Mouse (Mus musculus): Measurements from ENCODE around the gene Incenp. TPM values are rescaled to one million over a fixed set of nuclear protein-coding genes. Genes with fewer than 3 reads are reported as not detected.

Incenp gene
- total and polyA plus RNA-seq, 3 experiments = 91.0 to 216 TPM; not detected in 1

DNA sequence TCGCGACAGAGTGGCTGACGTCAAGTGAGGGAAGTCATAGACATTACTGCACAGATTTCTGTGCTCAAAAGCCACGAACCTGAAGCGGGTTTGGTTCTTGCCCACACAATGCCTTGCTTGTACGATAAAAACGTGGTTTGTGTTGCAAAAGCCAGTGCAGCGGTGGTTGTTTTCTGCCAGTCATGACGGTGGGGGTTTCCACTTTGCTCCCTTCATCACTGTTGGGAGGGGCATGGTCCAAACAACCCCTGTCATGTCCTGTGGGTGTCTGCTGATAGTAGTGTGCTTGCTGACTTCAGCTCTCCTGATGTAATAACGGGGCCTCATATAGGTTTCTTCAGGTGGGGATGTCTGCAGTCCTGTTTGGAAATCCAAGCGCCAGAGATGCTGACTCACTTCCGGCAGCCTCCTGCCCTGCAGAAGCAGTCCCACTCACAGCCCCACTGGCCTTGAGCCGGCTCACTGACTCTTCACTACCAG is 39.5 kb upstream of the Incenp start (continued):
- TF ChIP-seq ETS1 (IDR thresholded peaks at IDR 0.05; ENCODE audit: low read depth, low read length) (no peak), UBTF (IDR thresholded peaks at IDR 0.05; ENCODE audit: borderline replicate concordance, insufficient read depth, low read depth, low read length) (no peak), EP300 (IDR thresholded peaks at IDR 0.05; ENCODE audit: low read depth in 1 of 2, low read length in 2 of 2) (peak; percentile 23 to 39; a peak in 3 of 4 replicates), MYC (IDR thresholded peaks at IDR 0.05; ENCODE audit: low read depth, low read length) (no peak), CHD1 (IDR thresholded peaks at IDR 0.05; ENCODE audit: low read depth, low read length) (no peak), TCF12 (IDR thresholded peaks at IDR 0.05; ENCODE audit: low read depth, low read length) (no peak), NELFE (IDR thresholded peaks at IDR 0.05; ENCODE audit: low read depth, low read length) (no peak; the same call in 1 of the 2 replicates), ZMIZ1 (IDR thresholded peaks at IDR 0.05; ENCODE audit: low read depth, low read length) (no peak), MYB (IDR thresholded peaks at IDR 0.05; ENCODE audit: low read depth, low read length) (0 out of 2 replicates have a peak, but pooled peaks have one; percentile 51), MAX (IDR thresholded peaks at IDR 0.05; ENCODE audit: low read length) (0 out of 2 replicates have a peak, but pooled peaks have one; percentile 17), KAT2A (conservative IDR thresholded peaks at IDR 0.05; ENCODE audit: low read depth, low read length) (no peak), MAZ (IDR thresholded peaks at IDR 0.05; ENCODE audit: low read depth, low read length) (no peak), POLR2AphosphoS5 (IDR thresholded peaks at IDR 0.05; ENCODE audit: borderline replicate concordance, low read depth, low read length) (no peak), RAD21 (IDR thresholded peaks at IDR 0.05; ENCODE audit: low read depth, low read length) (no peak)

DNA sequence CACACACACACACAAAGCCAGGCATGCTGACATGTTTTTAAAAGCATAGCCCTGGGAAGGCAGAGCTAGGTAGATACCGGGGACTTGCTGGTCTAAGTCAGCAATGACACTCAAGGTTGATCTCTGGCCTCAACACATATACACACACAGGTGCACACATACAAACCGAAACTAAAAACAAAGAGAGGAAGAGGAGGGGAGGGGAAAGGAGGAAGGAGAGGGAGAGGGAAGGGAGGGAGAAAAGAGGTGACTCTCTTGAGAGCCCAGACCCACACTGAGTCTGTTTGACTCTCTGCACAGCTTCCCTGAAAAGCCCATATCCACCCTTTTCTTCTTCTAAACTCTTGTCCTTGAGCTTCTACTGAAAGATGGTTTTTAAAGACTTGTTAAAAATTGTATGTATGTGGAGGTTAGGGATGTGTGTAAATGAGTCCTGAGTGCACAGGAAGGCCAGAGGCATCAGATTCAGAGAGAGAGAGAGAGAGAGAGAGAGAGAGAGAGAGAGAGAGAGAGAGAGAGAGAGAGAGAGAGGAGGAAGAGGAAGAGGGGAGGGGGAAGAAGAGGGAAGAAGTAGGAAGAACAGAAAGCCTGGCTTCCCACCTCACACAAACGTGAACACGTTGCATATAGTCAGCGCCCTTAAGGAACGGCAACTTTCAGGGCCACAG is 38.9 kb upstream of the Incenp start:
- H3K9me3 ChIP-seq (replicated peaks; ENCODE audit: insufficient read depth, low read length) = no peaks in the 10 kb centered on the region
- peaks cover 0 to 14% of the 10 kb centered on the region in 2 experiments; a peak in 2 of 4 replicates for H3K36me3 ChIP-seq (ENCODE audit: control insufficient read depth in 1 of 2, insufficient read depth in 2 of 2, low read length in 2 of 2)
- H3K79me2 ChIP-seq (ENCODE audit: control insufficient read depth, insufficient read depth, low read length, poor library complexity) = no peaks in the 10 kb centered on the region
- peak overlapping the region; percentile 58 to 59 for H3K4me3 ChIP-seq (ENCODE audit: control insufficient read depth in 1 of 2, insufficient read depth in 1 of 2, low read depth in 2 of 2, low read length in 2 of 2)
- H3K27ac ChIP-seq (ENCODE audit: control insufficient read depth, low read depth, low read length) = peak overlapping the region; percentile 55
- TF ChIP-seq JUND (IDR thresholded peaks at IDR 0.05; ENCODE audit: low read depth, low read length) (peak; percentile 93; the same call in 1 of the 2 replicates), ELF1 (IDR thresholded peaks at IDR 0.05; ENCODE audit: low read depth, low read length) (0 out of 2 replicates have a peak, but pooled peaks have one; percentile 21), KAT2A (conservative IDR thresholded peaks at IDR 0.05; ENCODE audit: low read depth, low read length) (no peak), TBP (IDR thresholded peaks at IDR 0.05; ENCODE audit: low read depth, low read length) (no peak)
- H3K4me1 ChIP-seq (ENCODE audit: control insufficient read depth in 1 of 2, insufficient read depth in 2 of 2, low read length in 2 of 2) = peaks cover 15 to 36% of the 10 kb centered on the region in 2 experiments
- DNase-seq (ENCODE audit: low read depth, low spot score) = peak; percentile 49
- no peaks in the 10 kb centered on the region for H3K27me3 ChIP-seq (ENCODE audit: control insufficient read depth in 1 of 2, insufficient read depth in 2 of 2, low read length in 2 of 2)
- peak overlapping the region; percentile 36 for H3K9ac ChIP-seq (ENCODE audit: control insufficient read depth, low read depth, low read length, poor library complexity, severe bottlenecking)
